Mouse (Mus musculus) erythroblast, embryonic 14.5 days (primary cell): ENCODE measurements around the gene Dock1.

Source experiments
- GATA1 ChIP-seq: IDR thresholded peaks from 2 replicates; pipeline ENCODE4 v1.6.1; 2012; ENCODE audit warnings: low read length, inconsistent platforms, mixed read lengths
- TAL1 ChIP-seq: IDR thresholded peaks from 3 replicates; pipeline ENCODE4 v1.6.1; 2012; ENCODE audit warnings: low read length, inconsistent platforms, mixed read lengths

DNA sequence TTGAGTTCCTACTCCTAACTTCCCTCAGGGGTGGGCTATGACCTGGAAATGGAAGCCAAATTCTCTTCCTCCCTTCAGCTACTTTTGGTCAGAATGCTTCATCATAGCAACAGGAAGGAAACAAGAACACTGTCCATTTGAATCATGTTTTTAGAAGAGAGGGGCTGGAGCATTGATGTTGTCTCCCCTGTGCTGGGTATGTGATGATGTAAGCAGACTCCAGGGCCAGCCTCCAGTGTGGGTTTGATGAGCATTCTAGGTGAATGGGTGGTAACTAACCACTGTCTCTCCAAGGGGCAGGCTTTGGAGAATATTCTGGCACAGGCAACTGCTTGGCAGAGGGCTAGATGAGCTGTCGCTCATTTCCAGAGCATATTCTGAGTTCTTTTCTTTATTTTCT, 22.9 kb downstream of the Dock1 start:
- no peak for TF ChIP-seq GATA1
- TF ChIP-seq TAL1 = no peak
